Mouse (Mus musculus): ENCODE results near the gene Dennd1b. TPM values are rescaled to one million over a fixed set of nuclear protein-coding genes. Genes with fewer than 3 reads are reported as not detected.

Gene Dennd1b
- total and polyA plus RNA-seq, 3 experiments: 8.0 to 8.9 (median 8.0) TPM

GRCm38 (mm10) chr1:139049075-139049474 is 85.8 kb downstream of the Dennd1b start:
- H3K79me2 ChIP-seq (replicated peaks; ENCODE audit: control insufficient read depth, extremely low read depth, insufficient read depth, poor library complexity, severe bottlenecking): peaks cover 3% of the 10 kb centered on the region; the same call in 1 of the 2 replicates
- no peak overlapping the region for H3K4me3 ChIP-seq (replicated peaks in 1 of 3; ENCODE audit: low read depth in 2 of 3, low read length in 2 of 3, poor library complexity in 1 of 3)
- in situ Hi-C loops (cut with MboI; ENCODE audit: low pct_ligation_motif_present, low pct_unique_long_range_greater_than_20kb, low sequenced_read_pairs): no loop called here
- TF ChIP-seq POLR2A (IDR thresholded peaks at IDR 0.05; ENCODE audit: low read depth, low read length) (no peak), MAZ (IDR thresholded peaks at IDR 0.05; ENCODE audit: low read depth, low read length) (no peak), SMC3 (IDR thresholded peaks at IDR 0.05; ENCODE audit: low read depth, low read length) (no peak), BHLHE40 (IDR thresholded peaks at IDR 0.05; ENCODE audit: low read depth, low read length) (no peak), TBP (conservative IDR thresholded peaks at IDR 0.05; ENCODE audit: low read depth, low read length) (no peak)
- peaks cover 0 to 20% of the 10 kb centered on the region in 2 experiments for H3K36me3 ChIP-seq (replicated peaks in 1 of 2; ENCODE audit: control insufficient read depth in 1 of 2, insufficient read depth in 1 of 2, low read length in 1 of 2)
- no peak overlapping the region for H3K4me2 ChIP-seq (ENCODE audit: insufficient read depth, low read depth, poor library complexity, severe bottlenecking)
- dilution Hi-C loops (cut with MboI; ENCODE audit: extremely low pct_ligation_motif_present, extremely low pct_unique_long_range_greater_than_20kb, low sequenced_read_pairs): no loop called here
- no peaks in the 10 kb centered on the region for H3K9me3 ChIP-seq (replicated peaks; ENCODE audit: low read length)
- H3K4me1 ChIP-seq (ENCODE audit: control insufficient read depth in 1 of 2, insufficient read depth in 2 of 2): no peaks in the 10 kb centered on the region
- H3K27me3 ChIP-seq (replicated peaks): no peaks in the 10 kb centered on the region
- no peak for DNase-seq (ENCODE audit: extremely low read depth)
- no peak overlapping the region for H3K9ac ChIP-seq (ENCODE audit: insufficient read depth, low read depth)
- H3K27ac ChIP-seq (ENCODE audit: insufficient read depth, low read depth): no peak overlapping the region

DNA sequence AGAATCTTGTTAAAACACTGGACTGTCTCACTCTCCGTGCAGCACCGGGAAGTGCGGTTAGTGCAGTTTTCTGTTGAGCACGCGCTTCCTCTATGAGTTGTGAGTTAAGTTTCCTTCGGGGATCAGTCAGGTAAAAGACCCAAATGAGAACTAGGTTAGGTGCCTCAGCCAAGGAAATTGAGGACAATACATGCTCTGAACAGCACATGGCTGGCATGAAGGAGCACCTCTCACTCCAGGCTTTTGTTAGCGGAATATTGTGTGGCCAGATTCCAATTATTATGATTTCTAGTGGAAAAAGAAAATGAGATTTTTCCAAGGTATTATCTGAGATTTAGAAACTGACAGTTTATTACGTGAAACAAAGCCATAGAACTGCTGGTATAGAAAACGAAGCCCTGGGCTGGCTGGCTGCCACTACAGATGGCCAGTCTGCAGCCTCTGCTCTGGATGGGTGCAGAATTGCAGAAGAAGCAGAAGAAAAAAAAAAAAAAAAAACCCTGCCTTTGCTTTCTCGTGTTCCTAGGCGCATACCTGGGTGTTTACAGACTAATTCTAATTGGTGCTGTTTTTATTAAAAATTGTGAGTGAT is 86.7 kb downstream of the Dennd1b start:
- in situ Hi-C loops (cut with MboI; ENCODE audit: low pct_ligation_motif_present, low pct_unique_long_range_greater_than_20kb, low sequenced_read_pairs): no loop called here
- TF ChIP-seq USF1 (IDR thresholded peaks at IDR 0.05; ENCODE audit: low read depth, low read length): no peak
- H3K36me3 ChIP-seq (replicated peaks in 1 of 2; ENCODE audit: control insufficient read depth in 1 of 2, insufficient read depth in 1 of 2, low read length in 1 of 2): peaks cover 0 to 21% of the 10 kb centered on the region in 2 experiments
- H3K27ac ChIP-seq (ENCODE audit: insufficient read depth, low read depth): no peak overlapping the region
- no peak overlapping the region for H3K4me2 ChIP-seq (ENCODE audit: insufficient read depth, low read depth, poor library complexity, severe bottlenecking)
- H3K79me2 ChIP-seq (replicated peaks; ENCODE audit: control insufficient read depth, extremely low read depth, insufficient read depth, poor library complexity, severe bottlenecking): peaks cover 3% of the 10 kb centered on the region; the same call in 1 of the 2 replicates
- dilution Hi-C loops (cut with MboI; ENCODE audit: extremely low pct_ligation_motif_present, extremely low pct_unique_long_range_greater_than_20kb, low sequenced_read_pairs): no loop called here
- no peaks in the 10 kb centered on the region for H3K27me3 ChIP-seq (replicated peaks)
- no peaks in the 10 kb centered on the region for H3K9me3 ChIP-seq (replicated peaks; ENCODE audit: low read length)
- no peak overlapping the region for H3K4me3 ChIP-seq (replicated peaks in 1 of 3; ENCODE audit: low read depth in 2 of 3, low read length in 2 of 3, poor library complexity in 1 of 3)
- no peaks in the 10 kb centered on the region for H3K4me1 ChIP-seq (ENCODE audit: control insufficient read depth in 1 of 2, insufficient read depth in 2 of 2)
- no peak for DNase-seq (ENCODE audit: extremely low read depth)
- no peak overlapping the region for H3K9ac ChIP-seq (ENCODE audit: insufficient read depth, low read depth)

- Histone ChIP-seq H3K27ac (ENCODE audit: insufficient read depth, low read depth) (no peak overlapping the region), H3K9ac (ENCODE audit: insufficient read depth, low read depth) (no peak overlapping the region), H3K4me1 (ENCODE audit: control insufficient read depth in 1 of 2, insufficient read depth in 2 of 2) (peaks cover 0 to 3% of the 10 kb centered on the region in 2 experiments; a peak in 1 of 4 replicates), H3K4me3 (replicated peaks in 1 of 3; ENCODE audit: low read depth in 2 of 3, low read length in 2 of 3, poor library complexity in 1 of 3) (no peak overlapping the region), H3K9me3 (replicated peaks; ENCODE audit: low read length) (no peaks in the 10 kb centered on the region), H3K36me3 (replicated peaks in 1 of 2; ENCODE audit: control insufficient read depth in 1 of 2, insufficient read depth in 1 of 2, low read length in 1 of 2) (peaks cover 0 to 21% of the 10 kb centered on the region in 2 experiments), H3K4me2 (ENCODE audit: insufficient read depth, low read depth, poor library complexity, severe bottlenecking) (no peak overlapping the region), H3K79me2 (replicated peaks; ENCODE audit: control insufficient read depth, extremely low read depth, insufficient read depth, poor library complexity, severe bottlenecking) (no peaks in the 10 kb centered on the region; the same call in 1 of the 2 replicates), H3K27me3 (replicated peaks) (no peaks in the 10 kb centered on the region)
- TF ChIP-seq BHLHE40 (IDR thresholded peaks at IDR 0.05; ENCODE audit: low read depth, low read length) (no peak), USF1 (IDR thresholded peaks at IDR 0.05; ENCODE audit: low read depth, low read length) (no peak), SIN3A (IDR thresholded peaks at IDR 0.05; ENCODE audit: low read length) (no peak), SMC3 (IDR thresholded peaks at IDR 0.05; ENCODE audit: low read depth, low read length) (no peak), CTCF (conservative IDR thresholded peaks at IDR 0.05 in 1 of 2, IDR thresholded peaks at IDR 0.05 in 1 of 2; ENCODE audit: low read depth in 2 of 2, low read length in 2 of 2) (no peak), USF2 (conservative IDR thresholded peaks at IDR 0.05; ENCODE audit: low read depth, low read length) (no peak), ZMIZ1 (IDR thresholded peaks at IDR 0.05; ENCODE audit: low read depth, low read length) (no peak), POLR2A (IDR thresholded peaks at IDR 0.05; ENCODE audit: low read depth, low read length) (no peak), JUN (IDR thresholded peaks at IDR 0.05; ENCODE audit: insufficient read depth, low read depth, low read length) (no peak), ZKSCAN1 (IDR thresholded peaks at IDR 0.05; ENCODE audit: borderline replicate concordance, low read depth, low read length) (no peak), ZC3H11A (IDR thresholded peaks at IDR 0.05; ENCODE audit: low read depth, low read length) (no peak), E2F4 (IDR thresholded peaks at IDR 0.05; ENCODE audit: insufficient replicate concordance, low read depth, low read length) (no peak), NRF1 (IDR thresholded peaks at IDR 0.05; ENCODE audit: low read depth, low read length) (no peak), JUND (conservative IDR thresholded peaks at IDR 0.05; ENCODE audit: low read depth, low read length) (no peak), UBTF (IDR thresholded peaks at IDR 0.05; ENCODE audit: low read depth, low read length) (no peak), RAD21 (IDR thresholded peaks at IDR 0.05; ENCODE audit: low read depth, low read length) (no peak), MAFK (IDR thresholded peaks at IDR 0.05; ENCODE audit: insufficient replicate concordance, low read length) (no peak), CHD1 (IDR thresholded peaks at IDR 0.05; ENCODE audit: low read depth, low read length) (no peak), TBP (conservative IDR thresholded peaks at IDR 0.05; ENCODE audit: low read depth, low read length) (no peak)
- no peak for DNase-seq (ENCODE audit: extremely low read depth)
- in situ Hi-C loops (cut with MboI; ENCODE audit: low pct_ligation_motif_present, low pct_unique_long_range_greater_than_20kb, low sequenced_read_pairs) (no loop called here), dilution Hi-C loops (cut with MboI; ENCODE audit: extremely low pct_ligation_motif_present, extremely low pct_unique_long_range_greater_than_20kb, low sequenced_read_pairs) (no loop called here)
These were observed 89.8 kb downstream of the Dennd1b start for GRCm38 (mm10) chr1:139053003-139053402.
